Mouse (Mus musculus) gastrocnemius, postnatal 25 days (tissue): Measurements from ENCODE around the gene Tnfrsf22. TPM values are rescaled to one million over a fixed set of nuclear protein-coding genes. Genes with fewer than 3 reads are reported as not detected.
"Not testable (repeated sequence)": the region's sequence is repeated elsewhere in the genome, so short reads cannot be mapped to it uniquely, and the experiment has no call there.

Experiments used
- DNase-seq: peaks from one replicate; pipeline ENCODE4 v3.0.0; 2022
- long read RNA-seq, 2 experiments: library from polyadenylated mRNA; stranded (forward); transcript quantifications; one replicate each; pipeline ENCODE4 v2.0.0; 2021
- total RNA-seq, 2 experiments: library from RNA; stranded (reverse); gene quantifications; 1 replicate in 1 of 2; 2 replicates in 1 of 2; pipeline ENCODE4 v1.2.3; 2021

Tnfrsf22 gene
- 1 to 10 TPM; 1.4 to 1.7 TPM for total RNA-seq
- long read RNA-seq, experiment 1: 0 reads
- long read RNA-seq, experiment 2: 0 reads

DNA sequence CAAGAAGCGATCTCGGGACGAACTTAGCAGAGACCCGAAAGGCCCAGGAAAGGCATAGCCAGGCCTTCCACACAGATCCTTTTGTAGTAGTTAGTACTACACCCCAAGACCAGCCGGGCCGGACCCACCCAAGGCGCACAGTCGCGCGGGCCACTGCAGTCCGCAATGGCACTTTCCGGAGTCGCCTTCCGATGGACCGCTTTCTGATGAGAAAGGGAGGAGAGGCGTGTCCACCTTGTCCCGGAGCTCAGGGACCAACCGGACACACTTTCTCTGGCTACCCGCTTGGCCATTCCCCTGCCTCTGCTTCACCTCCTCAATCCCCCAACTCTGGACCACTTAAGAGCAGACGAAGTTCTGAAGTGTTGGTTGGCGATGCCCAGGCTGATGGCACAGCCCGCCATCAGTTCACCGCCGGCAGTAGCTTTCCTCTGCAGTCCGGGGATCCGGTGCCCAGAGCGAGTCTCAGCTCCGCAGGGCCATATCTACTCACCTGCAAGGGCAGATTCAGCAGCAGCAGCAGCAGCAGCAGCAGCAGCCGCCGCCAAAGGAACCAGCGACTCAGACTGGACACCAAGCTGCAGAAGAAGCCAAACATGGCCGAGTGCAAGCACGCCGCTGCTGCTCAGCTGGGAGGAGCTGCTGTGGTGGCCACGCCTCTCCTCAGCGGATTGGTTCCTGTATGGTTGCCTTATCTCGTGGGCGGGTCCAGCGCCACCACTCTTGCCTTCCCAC lies at the start of gene Tnfrsf22:
Tnfrsf22 (minus strand) TSS at position 628 of the 735 bp plus-strand sequence.
- peak; percentile 77 for DNase-seq

DNA sequence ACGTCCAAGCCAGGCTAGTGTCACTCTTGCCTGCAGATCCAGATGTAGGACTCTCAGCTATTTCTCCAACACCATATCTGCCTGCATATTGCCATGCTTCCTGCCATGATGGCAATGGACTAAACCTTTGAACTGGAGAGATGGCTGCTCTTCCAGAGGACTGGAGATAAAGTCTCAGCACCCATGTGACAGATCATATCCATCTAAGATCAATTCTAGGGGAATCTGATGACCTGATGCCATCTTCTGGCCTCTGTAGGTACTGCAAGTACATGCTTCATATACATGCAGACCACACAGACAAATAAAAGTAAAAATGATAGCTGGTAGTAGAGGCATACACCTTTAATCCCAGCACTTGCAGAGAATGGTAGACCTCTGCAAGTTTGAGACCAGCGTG lies 46.7 kb upstream of the Tnfrsf22 start:
- no peak for DNase-seq

DNA sequence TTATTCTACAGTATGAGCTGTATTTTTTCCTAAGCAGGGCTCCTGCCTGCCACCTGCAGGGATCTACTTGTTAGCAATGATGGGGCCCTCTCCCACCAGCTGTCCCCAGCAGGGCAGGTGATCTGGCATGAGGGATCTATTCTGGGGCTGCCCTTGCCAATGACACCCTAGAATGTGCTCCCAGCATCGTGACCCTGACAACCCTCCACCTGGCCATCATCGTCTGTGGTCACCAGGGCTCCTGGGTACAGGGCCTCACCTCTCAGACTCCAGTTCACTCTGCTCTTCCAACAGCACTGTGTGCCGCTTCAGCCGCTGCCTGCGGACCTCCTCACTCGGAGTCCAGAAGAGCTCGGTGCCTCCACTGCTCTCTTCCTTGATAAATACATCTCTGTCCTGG lies 45.1 kb upstream of the Tnfrsf22 start:
- no peak for DNase-seq

DNA sequence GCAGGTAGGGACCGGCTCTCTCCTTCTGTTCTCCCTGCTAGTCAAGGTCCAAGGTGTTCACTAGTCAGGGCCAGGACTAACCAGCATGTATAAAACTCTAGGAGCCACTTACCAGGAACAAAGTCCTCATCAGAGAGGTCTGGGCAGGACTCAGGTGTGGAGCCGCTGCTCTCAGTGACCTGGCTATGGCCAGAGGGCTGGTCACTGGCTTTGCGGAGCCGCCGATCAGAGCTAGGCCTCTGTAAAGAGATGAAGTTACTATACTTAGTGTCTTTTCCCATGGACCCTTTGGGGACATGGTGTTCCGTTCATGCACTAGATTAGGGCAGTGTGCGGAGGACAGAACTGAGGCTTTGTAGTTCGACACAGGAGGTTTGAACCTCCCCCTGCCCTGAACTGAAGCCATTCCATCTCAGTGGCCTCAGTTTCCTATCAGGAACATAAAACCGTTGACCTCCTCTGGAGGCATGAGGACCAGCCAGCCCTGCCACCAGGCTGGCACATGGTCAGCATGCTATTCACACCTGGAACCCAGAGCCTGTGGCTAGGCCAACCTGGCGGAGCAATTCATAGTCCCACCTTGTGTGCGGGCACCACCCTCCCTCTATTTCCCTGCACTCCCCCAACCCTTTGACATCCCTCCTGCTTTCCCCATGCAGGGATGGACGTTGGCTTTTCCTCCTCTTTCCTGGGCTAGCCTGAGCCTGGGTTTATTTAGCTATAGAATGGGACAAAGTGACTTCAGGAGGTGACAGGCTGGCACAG lies 43.5 kb upstream of the Tnfrsf22 start:
- no peak for DNase-seq

DNA sequence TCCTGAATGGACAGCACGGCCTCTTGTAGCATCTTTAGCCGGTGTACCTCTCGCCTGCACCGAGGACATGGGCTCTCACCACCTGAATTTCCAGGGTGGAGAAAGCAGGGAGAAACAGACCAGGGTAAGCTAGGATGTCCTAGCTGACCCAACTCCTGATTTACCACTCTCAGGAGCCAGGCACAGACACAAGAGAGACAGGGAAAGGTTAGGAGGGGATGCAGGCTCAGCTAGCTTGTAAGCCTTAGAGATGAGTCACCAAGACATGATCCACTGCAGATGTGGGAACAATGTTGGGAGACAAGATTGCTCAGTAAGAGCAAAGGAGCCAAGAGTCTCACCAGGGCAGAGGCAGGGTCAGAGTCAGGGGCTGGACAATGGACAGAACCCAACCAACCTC lies 42.4 kb upstream of the Tnfrsf22 start:
- DNase-seq: no peak

DNA sequence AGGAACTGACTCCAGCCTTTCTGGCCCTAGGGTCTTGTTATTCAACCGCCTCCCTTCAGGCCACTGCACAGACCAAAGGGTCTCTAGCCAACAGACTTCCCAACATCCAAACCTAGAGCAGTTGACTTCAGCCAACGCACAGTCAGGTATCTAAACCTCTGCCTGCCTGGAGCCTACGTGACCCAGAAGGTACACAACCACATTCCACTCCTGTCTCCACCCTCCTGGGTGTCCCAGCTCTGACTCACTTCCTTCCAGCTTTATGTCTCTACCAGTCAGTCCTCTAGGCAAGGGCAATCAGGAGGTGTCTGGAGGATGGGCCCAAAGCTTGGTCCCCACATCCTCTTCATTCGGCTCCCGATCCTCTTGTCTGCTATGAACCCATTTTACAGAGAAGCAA lies 41.7 kb upstream of the Tnfrsf22 start:
- DNase-seq: no peak

DNA sequence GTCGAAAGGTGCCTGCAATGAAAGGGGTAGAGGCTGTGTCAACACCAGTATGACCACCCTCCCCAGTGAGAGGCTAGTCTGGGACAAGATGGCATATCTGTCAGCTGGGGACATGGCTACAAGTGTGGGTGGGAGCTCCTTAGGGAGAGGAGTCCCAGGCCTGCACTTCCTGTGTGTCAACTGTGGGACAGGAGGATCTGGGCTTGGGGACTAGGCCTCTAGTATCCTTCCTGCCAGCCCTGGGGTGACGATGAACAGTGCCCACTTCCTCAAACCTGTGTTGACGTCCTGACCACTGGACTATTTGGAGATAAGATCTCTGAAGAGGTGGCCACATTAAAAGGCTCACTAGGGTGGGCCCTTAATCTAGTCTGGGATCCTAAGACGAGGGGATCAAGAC lies 40.5 kb upstream of the Tnfrsf22 start:
- DNase-seq: no peak

DNA sequence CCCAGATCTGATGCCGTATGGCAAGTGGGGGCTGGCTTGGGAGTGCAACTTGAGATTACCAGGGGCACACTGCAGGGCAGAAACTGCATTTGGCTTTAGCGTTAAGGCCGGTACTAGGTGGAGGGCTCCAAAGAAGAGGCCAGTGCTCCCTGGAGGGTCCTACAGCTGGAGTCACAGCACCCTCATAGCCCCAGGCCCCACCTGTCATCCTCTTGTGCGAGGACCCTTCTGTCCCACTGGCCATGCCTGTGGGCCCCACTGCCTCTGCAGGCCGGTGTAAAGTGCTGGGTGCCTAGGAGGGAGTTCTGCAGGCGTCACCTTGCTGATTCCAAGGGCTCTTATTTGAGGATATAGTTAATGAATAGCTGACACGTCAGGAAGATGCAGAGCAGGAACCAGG lies 40.0 kb upstream of the Tnfrsf22 start:
- no peak for DNase-seq

DNA sequence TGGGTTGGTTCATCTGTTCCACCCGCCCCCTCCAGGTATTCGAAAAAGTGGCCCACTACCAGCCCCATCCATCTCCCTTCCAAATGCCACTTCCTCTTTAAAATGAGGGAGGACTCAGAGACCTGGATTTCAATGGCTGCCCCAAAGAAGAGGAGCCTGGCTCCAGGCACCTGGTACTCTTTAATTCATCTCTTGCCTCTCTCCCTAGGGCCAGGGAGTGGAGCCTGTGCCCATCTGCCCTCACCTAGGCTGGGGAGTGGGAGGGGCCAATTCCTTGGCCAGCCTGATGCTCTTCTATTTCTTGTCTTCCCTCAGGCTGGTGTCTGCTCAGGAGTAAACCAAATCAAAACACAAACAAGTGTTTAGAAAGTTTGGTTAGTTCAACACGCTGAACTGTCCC lies 37.2 kb upstream of the Tnfrsf22 start:
- not testable (repeated sequence) for DNase-seq

DNA sequence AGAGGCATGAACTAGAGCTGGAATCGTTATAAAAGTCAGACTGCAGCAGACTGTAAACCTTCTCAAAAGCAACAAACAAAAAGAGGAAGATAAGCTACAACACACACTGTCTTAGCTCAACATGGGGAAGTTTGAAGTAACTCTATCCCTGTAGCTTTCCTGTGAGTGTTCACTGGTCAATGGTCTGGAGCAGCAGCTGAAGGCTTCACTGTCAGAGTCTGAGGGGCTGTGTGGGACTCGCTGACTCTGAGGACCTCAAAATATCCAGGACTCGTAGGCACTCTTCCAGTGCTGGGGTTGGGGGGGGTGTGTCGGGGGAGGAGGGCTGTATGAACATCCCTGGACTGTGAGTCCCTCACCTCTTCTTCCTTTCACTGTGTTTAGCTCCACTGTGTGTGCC lies 36.7 kb upstream of the Tnfrsf22 start:
- not testable (repeated sequence) for DNase-seq

DNA sequence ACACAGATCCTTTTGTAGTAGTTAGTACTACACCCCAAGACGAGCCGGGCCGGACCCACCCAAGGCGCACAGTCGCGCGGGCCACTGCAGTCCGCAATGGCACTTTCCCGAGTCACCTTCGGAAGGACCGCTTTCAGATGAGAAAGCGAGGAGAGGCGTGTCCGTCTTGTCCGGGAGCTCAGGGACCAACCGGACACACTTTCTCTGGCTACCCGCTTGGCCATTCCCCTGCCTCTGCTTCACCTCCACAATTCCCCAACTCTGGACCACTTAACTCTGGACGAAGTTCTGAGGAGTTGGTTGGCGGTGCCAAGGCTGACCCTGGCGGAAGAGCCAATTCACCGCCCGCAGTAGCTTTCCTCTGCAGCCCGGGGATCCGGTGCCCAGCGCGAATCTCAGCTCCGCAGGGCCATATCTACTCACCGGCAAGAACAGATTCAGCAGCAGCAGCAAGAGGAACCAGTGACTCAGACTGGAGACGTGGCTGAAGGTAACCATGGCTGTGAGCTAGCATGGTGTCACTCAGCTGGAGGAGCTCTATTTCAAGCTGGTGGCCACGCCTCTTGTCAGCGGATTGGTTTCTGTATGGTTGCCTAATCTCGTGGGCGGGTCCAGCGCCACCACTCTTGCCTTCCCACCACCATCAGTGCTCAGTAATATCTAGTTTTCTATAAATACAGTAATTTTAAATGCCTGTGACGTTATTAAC lies 36.1 kb upstream of the Tnfrsf22 start, which contains the start of gene Tnfrsf23:
Tnfrsf23 (minus strand) TSS at position 514 of the 709 bp plus-strand sequence.
- peak; percentile 72 for DNase-seq

DNA sequence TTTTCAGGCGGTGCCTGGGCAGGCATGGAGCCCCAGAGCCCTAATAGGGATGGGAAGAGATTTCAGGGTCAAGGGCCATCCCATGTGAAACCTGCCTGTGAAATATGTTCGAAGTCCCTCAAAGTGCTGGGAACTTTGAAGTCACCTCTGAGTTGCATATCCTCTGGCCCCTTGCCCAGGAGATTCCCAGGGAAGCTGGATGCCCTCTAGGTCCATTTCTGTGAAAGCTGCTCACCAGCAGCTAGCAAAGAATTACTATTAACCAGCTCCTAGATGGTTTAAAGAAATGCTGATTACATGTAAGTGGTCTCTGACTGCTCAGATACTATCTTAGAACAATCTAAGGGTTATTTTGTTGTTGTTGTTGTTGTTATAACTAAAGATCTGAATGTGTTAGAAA lies 35.1 kb upstream of the Tnfrsf22 start:
- DNase-seq: not testable (repeated sequence)

DNA sequence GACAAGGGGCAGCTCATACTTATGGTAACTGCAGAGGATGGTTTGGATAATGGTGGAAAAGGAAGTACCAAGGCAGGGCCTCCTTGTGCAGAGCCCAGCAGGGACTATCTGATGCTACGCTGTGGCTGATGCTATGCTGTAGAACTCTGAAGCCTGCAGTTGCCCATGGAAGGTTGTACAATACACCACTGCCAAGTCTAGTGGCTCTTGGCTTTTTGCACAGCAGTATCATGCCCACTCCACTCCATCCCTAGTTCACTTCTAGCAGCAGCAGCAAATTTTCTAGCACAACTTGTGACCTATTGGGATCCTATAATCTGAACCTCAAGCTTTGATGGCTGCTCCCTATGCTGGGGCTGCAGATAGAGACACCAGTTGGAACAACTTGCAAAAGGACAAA lies 32.1 kb upstream of the Tnfrsf22 start:
- DNase-seq: no peak

DNA sequence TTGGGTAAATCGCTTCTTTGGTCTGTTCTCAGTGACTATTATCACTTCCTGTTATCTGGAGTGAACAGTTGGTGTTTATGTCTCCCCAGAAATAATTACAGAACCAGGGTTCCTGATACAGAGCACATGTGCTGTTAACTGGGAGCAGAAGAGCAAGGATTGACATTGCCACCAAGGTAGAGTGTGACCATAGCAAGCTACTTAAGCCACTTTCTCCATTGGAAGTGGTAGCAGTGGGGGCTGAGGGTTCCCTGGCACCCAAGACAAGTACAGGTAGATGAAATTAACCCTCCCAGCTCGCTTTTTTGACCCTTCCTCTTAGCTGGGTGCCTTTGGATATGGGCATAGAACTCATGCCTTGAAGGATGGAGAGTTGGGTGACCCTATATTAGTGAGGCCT lies 31.4 kb upstream of the Tnfrsf22 start:
- not testable (repeated sequence) for DNase-seq

DNA sequence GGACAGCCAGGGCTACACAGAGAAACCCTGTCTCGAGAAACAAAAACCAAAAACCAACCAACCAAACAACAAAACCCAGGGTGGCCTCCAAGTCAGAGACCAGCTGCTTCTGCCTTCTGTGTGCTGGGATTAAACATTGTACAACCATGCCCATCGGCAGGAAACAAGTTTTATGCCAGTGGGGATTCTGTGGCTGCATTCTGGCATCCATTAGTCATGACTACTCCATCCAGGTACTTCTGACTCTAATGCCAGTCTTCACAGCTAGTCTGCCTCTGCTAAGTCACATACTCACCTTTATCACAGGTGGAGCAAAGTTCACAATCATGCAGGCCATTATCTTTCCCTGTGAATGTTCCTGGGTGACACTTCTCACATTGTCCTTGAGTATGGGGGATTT lies 30.2 kb upstream of the Tnfrsf22 start:
- not testable (repeated sequence) for DNase-seq

DNA sequence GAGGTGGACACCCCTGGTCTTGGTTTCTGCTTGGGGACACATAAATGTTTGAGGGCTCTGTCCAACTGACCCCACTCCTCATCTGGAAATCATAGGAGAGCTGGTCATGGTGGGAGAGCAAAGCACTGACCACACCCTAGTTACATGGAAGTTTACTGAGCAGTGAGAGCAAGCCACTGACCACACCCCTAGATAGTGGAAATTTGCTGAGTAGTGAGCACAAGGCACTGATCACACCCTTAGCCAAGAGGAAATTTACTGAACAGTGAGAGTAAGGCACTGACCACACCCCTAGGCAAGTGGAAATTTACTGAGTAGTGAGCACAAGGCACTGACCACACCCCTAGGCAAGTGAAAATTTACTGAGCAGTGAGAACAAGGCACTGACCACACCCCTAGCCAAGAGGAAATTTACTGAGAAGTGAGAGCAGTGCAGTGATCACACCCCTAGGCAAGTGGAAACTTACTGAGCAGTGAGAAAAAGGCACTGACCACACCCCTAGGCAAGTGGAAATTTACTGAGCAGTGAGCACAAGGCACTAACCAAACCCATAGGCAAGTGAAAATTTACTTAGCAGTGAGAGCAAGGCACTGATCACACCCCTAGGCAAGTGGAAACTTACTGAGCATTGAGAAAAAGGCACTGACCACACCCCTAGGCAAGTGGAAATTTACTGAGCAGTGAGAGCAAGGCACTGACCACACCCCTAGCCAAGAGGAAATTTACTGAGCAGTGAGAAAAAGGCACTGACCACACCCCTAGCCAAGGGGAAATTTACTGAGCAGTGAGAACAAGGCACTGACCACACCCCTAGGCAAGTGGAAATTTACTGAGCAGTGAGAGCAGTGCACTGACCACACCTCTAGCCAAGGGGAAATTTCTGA lies 17.2 kb upstream of the Tnfrsf22 start:
- no peak for DNase-seq

DNA sequence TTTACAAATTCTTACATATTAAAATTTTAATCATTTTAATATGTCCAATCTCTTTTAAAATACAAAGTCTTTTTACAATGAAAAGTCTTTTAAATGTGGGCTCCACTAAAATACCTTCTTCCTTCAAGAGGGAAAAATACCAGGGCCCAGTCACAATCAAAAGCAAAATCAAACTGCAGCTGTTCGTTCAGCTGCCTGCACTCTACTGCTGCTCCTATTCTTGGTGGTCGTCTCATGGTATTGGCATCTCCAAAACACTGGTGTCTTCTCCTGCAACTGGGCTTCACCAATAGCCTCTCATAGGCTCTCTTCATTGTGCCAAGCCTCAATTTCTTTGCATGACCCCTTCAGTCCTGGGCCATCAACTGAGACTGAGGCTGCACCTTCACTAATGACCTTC lies 14.0 kb upstream of the Tnfrsf22 start:
- DNase-seq: no peak

DNA sequence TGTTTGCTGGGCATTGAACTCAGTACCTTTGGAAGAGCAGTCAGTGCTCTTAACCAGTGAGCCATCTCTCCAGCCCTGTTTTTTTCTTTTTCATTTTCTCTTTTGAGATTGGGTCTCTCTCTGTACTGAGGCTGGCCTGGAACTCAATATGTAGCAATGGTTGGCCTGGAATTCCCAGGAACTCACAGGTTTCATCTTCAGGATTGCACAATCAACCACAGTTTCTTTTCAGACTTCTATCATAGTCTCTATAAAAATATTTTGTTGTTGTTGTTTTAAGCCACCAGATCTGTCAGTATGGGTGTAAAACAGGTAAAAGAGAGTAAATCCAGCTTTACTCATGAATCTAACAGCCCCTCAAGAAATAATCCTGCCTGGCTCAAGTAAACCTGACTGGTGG lies 11.3 kb upstream of the Tnfrsf22 start:
- no peak for DNase-seq

DNA sequence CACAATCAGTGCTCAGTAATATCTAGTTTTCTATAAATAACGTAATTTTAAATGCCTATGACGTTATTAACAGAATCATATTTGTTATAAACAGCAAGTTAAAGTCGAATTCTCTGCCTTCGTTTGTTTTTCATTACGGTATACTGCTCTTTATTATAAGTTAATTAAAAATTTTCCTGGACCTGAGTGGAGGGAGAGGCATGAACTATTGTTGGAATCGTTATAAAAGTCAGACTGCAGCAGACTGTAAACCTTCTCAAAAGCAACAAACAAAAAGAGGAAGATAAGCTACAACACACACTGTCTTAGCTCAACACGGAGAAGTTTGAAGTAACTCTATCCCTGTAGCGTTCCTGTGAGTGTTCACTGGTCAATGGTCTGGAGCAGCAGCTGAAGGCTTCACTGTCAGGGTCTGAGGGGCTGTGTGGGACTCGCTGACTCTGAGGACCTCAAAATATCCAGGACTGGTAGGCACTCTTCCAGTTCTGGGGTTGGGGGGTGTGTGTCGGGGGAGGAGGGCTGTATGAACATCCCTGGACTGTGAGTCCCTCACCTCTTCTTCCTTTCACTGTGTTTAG lies 397 bp upstream of the Tnfrsf22 start:
- not testable (repeated sequence) for DNase-seq

DNA sequence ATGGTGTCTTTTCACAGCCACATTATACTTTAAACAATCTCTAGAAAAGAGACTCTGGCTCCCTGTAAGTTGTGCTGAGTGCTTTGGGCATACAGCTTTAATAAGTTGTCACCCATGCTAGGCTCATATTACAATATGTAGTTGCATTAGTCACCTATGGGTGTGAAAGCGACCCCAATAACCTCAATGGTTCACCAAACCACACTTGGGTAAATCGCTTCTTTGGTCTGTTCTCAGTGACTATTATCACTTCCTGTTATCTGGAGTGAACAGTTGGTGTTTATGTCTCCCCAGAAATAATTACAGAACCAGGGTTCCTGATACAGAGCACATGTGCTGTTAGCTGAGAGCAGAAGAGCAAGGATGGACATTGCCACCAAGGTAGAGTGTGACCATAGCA lies 5.5 kb downstream of the Tnfrsf22 start:
- not testable (repeated sequence) for DNase-seq

DNA sequence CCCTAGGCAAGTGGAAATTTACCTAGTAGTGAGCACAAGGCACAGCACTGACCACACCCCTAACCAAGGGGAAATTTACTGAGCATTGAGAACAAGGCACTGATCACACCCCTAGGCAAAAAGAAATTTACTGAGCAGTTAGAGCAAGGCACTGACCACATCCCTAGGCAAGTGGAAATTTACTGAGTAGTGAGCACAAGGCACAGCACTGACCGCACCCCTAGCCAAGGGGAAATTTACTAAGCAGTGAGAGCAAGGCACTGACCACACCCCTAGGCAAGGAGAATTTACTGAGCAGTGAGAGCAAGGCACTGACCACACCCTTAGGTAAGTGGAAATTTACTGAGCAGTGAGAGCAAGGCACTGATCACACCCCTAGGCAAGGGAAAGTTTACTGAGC lies 12.8 kb downstream of the Tnfrsf22 start:
- no peak for DNase-seq
